Mouse (Mus musculus) adrenal gland, adult 18-20 months (tissue): Measurements from ENCODE around the gene Gstm4. TPM values are rescaled to one million over a fixed set of nuclear protein-coding genes. Genes with fewer than 3 reads are reported as not detected.

Experiments
- DNase-seq, 2 experiments: peaks; one replicate each; pipeline ENCODE4 v3.0.0; 2021 to 2022; ENCODE audit warnings: low spot score in 2 of 2
- long read RNA-seq, 2 experiments: library from polyadenylated mRNA; stranded (forward); transcript quantifications; one replicate each; pipeline ENCODE4 v2.0.0; 2021
- total RNA-seq, 2 experiments: library from RNA; stranded (reverse); gene quantifications; 1 replicate in 1 of 2; 2 replicates in 1 of 2; pipeline ENCODE4 v1.2.3; 2021

The Gstm4 gene
- 10 to 100 TPM; 19.6 to 20.3 TPM for total RNA-seq
- long read RNA-seq, experiment 1, transcript Gstm4-201 (8 exons, 1,707 nt), result major isoform, 12 of 26 reads
- long read RNA-seq, experiment 1, partial matches to known transcripts, result 0 of 26 reads
- long read RNA-seq, experiment 1, other reads (novel, unspliced or antisense), result 14 of 26 reads
- long read RNA-seq, experiment 2, transcript Gstm4-201 (8 exons, 1,707 nt), result major isoform, 8 of 30 reads
- long read RNA-seq, experiment 2, partial matches to known transcripts, result 1 of 30 reads
- long read RNA-seq, experiment 2, other reads (novel, unspliced or antisense), result 18 of 30 reads

GRCm38 (mm10) chr3:108044394-108045140, at the start of gene Gstm4:
Gene Gstm4 (minus strand): TSS chr3:108044894.
- DNase-seq, result peak; percentile 78 to 83

GRCm38 (mm10) chr3:108094146-108094545, 49.5 kb upstream of the Gstm4 start:
- no peak for DNase-seq

GRCm38 (mm10) chr3:108093306-108093705, 48.6 kb upstream of the Gstm4 start:
- peak in 1 of 2 experiments; percentile 59 for DNase-seq

- DNase-seq, result no peak
Measured at GRCm38 (mm10) chr3:108092536-108093115, 47.9 kb upstream of the Gstm4 start, which contains the start of gene Gnat2. Gene Gnat2 (plus strand): TSS chr3:108092789.

- DNase-seq, result no peak
Measured at GRCm38 (mm10) chr3:108092030-108092429, 47.3 kb upstream of the Gstm4 start.

- no peak for DNase-seq
Measured at GRCm38 (mm10) chr3:108090561-108090960, 45.9 kb upstream of the Gstm4 start.

- DNase-seq, result no peak
Measured at GRCm38 (mm10) chr3:108089916-108090315, 45.2 kb upstream of the Gstm4 start.

- no peak for DNase-seq
Measured at GRCm38 (mm10) chr3:108088842-108089380, 44.2 kb upstream of the Gstm4 start.

- DNase-seq, result no peak
Measured at GRCm38 (mm10) chr3:108087329-108087728, 42.6 kb upstream of the Gstm4 start.

GRCm38 (mm10) chr3:108086470-108086979, 41.8 kb upstream of the Gstm4 start, which contains the start of gene Ampd2:
Gene Ampd2 (minus strand): TSS chr3:108086651.
- peak; percentile 93 to 94 for DNase-seq

GRCm38 (mm10) chr3:108085721-108086469, 41.2 kb upstream of the Gstm4 start:
- DNase-seq, result peak; percentile 75 to 80

GRCm38 (mm10) chr3:108085281-108085720, 40.6 kb upstream of the Gstm4 start:
- peak; percentile 94 to 95 for DNase-seq

- DNase-seq, result no peak
Measured at GRCm38 (mm10) chr3:108084767-108085270, 40.1 kb upstream of the Gstm4 start.

GRCm38 (mm10) chr3:108083904-108084407, 39.3 kb upstream of the Gstm4 start:
- no peak for DNase-seq

- no peak for DNase-seq
Measured at GRCm38 (mm10) chr3:108083161-108083560, 38.5 kb upstream of the Gstm4 start.

GRCm38 (mm10) chr3:108082251-108082875, 37.7 kb upstream of the Gstm4 start:
- DNase-seq, result no peak

GRCm38 (mm10) chr3:108081681-108082080, 37.0 kb upstream of the Gstm4 start:
- no peak for DNase-seq

- no peak for DNase-seq
Measured at GRCm38 (mm10) chr3:108076836-108077235, 32.1 kb upstream of the Gstm4 start.

- no peak for DNase-seq
Measured at GRCm38 (mm10) chr3:108072983-108073569, 28.4 kb upstream of the Gstm4 start.
